Mouse (Mus musculus) ZHBTc4 (cell line): ENCODE measurements around the gene Nav2.

Experiments
- DNase-seq: peaks from one replicate; pipeline ENCODE4 v3.0.0-alpha.2; 2011; ENCODE audit warnings: low read depth, low spot score

The Nav2 gene

DNA sequence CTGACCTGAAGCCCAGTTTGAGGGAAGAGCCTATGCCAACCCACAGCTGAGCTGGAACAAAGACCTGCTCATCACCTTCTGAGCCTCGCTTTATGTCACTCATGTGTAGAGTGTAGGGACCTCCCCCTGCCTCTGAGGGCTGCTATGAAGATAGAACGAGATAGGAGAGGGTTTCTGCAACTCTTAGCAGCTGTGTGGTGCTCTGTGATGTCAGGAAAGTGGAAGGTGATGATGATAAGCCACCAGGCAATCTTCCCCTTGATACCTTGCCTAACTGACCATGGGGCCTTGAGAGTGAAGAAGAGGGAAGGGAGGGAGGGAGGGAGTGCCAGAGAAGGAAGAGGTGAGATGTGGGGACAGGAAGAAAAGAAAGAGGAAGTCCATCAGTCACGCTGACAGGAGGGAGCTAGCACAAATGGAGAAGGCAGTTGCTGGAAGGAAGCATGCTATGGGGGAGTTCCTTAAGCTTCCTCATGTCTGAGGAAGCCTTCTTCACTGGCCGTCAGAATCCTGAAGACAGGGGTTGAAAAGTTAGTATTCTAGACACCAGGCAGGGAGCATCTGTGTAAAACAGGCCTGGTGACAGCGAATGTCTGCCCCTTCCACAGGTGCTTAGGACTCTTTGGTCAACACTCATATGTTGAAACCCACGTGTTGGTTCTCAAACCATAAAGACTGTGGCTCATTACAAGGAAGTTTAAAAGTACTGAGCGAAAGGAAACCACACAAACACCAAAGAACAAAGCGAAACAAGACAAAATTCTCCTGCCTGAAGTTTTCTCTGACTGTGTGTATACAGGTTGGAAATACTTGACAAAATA, at the start of gene Nav2:
TSS of gene Nav2 (plus strand) at position 196 of the 821 bp plus-strand sequence.
- DNase-seq, result no peak

DNA sequence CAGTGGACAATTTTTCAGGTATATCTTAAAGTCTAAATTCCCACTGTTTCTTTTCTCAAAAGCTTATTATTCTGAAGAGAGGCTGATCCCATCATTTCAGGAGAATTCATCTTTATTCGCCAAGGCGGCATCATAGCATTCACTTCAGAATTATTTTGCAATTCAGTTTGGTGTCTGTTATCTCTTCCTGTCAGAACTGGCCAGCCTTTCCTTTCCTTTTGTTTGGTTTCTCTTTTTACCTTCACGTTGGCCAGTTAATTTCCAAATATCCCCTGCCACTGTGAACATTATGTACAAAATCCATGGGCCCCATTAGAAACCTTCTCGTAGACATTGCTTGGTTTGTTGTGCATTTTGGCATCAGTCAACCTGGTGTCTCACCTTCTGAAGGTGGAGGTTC, 49.2 kb upstream of the Nav2 start:
- DNase-seq, result no peak

DNA sequence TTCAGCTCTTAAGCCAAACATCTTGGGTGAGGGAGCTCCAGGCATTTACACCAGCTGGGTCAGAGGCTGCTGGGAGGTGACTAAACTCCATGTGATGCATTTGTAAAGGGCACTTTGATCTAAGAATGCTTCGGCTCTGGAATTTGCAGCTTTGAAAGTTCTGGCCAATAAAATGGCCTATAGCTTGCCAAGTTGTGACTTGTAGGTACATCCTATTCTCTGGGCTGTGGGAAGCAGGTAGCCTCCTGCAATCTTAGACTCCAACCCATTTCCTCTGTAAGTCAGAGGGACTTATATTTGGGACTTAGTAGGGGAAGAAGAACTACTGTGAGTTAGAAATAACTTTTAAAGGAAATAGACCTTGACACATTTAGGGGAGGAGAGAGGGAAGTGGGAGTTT, 47.6 kb upstream of the Nav2 start:
- peak; percentile 20 for DNase-seq

DNA sequence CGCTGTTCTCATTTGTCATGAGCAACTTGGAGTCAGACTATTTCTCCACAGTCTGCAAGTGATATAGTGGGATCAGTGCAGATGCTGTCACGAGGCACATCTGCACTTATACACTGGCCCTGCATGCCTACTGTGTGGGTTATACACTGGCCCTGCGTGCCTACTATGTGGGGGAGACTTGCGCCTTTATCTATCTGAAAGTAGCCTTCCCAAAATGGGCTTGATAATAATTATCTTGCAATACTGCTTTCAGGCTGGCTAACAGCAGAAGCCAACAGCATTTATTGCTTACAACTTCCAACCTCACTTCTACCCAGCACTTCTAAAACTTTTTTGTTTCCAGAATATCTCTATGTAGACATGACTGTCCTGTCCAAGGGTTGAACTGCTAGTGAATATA, 46.7 kb upstream of the Nav2 start:
- DNase-seq, result no peak

DNA sequence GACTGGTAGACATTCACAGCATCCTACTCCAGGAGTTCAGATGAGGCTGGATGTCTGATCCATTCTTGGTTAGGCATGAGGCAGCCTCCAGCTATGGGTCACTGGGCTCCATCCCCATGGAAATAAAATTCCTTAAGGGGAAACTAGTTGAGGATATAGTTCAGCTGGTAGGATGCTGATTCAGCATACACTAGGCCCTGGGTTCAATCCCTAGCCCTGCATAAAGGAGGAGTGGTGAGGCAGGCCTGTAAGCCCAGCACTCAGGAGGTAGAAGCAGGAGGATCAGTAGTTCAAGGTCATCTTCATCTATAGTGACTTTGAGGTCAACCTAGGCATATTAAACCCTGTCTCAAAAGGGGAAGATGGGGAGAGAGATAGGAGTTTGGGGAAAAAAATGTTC, 44.3 kb upstream of the Nav2 start:
- DNase-seq, result no peak

DNA sequence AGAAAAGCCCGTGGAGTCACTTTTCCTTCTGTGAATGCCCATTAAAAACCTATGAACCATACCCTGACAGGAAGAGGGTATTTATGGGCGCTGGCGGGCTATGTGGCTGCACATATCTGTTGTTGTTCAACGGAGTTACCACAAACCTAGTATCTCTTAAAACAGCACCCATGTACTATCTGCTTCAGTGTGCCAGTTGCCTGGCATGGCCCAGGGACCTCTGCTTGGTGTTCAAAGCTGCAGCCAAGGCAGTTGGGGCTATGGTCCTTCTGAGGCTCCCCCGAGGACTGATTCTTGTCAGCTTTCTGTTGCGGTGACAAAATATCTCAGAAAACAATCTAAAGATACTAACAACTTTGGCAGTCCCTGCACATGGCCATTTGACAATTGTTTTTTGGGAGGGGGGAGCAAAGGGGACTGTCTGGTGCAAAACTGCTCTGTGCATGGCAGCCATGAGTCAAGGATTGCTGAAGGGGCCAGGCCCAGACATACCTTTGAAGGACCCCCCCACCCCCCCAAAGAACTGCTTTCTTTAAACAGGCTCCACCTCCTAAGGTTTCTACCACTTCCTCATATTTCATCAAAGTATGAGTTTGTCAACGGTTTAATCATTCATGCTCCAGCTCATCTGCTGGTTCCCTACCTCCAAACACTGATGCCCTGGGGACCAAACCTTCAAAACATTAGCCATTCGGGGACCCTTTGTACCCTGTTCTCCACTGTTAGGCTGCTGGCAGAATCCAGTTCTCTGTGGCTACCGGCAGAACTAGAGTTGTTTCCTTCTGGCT, 43.7 kb upstream of the Nav2 start:
- no peak for DNase-seq

DNA sequence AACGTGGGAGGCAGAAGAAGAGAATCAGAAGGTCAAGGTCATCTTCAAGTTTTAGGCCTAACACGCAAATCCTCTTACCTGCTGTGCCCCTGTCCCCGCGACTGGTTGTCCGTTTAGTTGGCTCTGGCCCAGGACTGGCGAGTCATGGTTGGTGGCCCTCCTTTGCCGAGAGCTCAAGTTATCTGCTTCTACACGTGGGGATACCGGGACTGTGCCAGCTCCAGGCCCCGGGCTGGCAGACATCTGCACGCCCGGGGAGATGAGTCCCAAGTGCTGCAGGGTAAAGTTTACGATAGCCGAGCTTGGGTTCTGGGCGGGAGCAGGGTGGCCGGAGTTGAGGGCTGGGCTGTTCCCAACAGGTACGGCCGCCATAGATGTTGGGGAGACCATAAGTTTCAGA, 40.9 kb upstream of the Nav2 start:
- DNase-seq, result no peak

DNA sequence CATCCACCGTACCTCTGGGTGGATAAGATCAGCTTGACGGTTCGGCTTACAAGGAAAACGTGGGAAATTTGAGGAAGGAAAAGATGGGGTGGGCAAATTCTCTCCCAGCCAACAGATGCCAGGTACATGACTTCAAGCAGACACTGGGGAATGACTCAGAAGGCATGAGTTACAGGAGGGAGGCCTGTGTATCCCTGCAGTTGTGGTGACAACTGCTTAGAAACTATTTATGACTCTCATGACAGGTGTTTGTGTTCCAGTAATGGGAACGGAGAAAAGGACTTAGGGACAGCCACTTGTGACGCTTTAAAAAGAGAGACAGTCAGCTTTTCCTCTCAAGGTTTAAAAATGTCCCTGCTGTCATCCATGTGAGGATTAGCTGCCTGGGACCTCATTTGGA, 38.4 kb upstream of the Nav2 start:
- DNase-seq, result no peak

DNA sequence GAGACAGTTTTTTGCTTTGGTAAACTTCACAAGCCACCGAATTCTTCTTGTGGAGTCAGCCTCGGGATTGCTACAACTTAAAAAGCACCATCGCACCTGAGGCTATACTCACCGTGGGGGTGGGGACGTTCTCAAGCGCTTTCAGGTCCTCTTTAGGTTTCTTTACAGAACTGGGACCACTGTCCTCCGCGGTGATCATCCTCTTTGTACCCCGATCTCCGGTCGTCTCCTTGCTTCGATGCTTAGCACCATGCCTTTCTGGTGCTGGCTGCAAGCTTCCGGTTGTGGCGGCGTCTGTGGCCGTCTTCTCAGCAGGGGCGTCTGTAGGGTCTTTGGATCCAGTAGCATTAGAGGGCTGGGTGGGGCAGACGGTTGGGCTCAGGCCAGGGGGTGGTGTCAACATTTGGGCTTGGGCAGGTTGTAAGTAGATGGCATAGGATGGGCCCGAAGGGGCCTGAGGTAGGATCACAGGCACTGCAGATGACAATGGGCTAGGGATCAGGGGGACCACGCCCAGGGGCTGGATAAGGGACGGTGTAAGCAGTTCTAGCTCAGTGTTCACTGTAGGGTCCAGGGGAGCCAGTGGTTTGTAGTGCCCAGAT, 37.8 kb upstream of the Nav2 start:
- DNase-seq, result peak; percentile 19

DNA sequence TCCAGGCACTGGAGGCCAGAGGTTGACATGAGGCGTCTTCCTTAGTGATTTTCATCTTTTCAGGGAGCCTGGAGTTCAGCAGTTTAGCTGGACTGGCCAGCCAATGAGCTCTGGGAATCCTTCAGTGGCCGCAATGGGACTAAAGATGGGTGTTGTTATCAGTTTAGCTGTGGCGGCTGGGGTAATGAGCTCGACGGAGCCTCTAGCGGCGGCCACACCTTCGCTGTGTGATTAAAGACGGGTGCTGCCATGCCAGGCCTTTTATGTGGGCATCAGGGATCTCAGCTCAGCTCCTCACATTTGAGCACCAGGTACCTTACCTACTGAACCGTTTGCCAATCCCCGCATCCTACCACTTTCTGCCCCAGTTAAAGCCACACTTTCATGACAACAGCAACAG, 37.2 kb upstream of the Nav2 start:
- no peak for DNase-seq

DNA sequence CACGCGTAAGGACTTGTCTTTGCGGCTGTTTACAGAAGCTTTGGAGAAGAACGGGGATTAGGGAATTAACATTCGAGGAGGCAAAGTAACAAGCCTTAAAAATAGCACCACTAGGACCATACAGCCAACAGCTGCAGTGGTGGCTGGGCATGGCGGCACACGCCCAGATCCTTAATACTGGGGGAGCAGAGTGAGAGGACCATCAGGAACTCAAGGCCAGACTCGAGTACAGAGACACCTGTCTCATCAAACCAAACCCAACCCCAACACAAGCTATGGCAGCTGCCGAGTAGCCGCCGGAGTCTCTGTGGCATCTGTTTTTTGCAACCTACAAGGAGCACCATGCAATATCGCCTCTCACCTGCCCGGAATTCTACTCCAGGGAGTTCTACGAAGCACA, 33.4 kb upstream of the Nav2 start:
- no peak for DNase-seq

DNA sequence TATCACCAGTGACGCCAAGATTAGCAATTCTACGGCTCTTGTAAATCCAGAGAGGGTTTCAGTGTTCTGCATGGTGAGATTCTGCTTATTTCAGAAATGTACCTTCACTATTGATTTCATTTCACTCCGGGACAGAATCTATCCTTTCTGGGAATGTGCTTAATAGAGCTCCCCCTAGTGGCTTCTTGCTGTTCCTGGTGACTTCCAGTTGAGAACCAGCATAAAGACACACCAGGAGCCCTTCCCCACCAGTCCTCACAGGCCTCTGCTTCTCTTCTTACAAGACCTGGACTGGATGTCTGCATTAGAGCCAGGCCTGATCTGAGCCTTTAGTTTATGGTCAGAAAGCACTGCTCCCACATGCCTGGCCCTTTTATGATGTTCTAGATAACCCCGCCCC, 32.0 kb upstream of the Nav2 start:
- DNase-seq, result peak; percentile 81

DNA sequence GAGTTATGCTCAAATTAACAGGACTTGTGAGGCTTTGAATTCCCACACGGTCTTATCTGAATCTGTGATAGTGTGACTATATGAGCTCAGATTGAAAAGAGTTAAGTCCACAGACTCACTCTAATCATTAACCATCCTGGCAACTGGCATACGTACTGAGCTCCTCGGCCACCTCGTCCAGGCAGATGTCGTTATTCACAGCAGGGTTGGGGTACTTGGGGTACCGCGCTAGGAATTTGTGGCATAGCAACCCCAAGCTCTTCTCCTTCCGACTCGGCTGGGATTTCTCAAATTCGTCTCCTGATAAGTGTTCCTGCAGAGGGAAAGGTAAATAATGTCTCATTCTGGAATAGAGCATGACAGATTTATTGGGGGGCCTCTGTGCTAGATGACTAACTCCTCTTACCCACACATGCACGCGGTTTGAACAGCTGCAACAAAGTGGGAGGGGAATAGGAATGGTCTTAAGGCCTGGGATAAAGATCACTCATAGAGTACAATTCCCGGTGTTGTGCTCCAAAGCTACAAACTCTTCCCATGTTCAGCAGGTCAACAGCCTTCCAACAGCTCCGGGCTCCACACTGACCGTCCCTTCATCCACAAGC, 30.6 kb upstream of the Nav2 start:
- no peak for DNase-seq

DNA sequence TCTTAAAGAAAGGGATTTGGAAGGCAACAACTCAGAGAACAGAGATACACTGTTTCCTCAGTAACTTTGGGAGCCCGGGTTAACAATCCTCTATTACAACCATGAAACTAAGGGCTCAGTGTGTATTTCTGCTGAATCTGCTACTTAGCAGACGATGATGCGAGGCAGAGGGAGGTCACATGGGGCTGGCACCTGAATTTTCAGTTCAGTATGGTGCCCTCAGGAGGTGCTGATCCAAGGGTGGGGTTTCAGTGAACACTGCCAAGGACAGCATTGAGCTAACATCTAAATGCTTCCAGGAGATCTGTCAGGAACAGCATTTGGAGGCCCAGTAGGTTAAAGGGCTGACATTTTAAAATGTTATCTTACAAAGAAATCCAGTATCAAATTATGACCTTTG, 28.9 kb upstream of the Nav2 start:
- no peak for DNase-seq

DNA sequence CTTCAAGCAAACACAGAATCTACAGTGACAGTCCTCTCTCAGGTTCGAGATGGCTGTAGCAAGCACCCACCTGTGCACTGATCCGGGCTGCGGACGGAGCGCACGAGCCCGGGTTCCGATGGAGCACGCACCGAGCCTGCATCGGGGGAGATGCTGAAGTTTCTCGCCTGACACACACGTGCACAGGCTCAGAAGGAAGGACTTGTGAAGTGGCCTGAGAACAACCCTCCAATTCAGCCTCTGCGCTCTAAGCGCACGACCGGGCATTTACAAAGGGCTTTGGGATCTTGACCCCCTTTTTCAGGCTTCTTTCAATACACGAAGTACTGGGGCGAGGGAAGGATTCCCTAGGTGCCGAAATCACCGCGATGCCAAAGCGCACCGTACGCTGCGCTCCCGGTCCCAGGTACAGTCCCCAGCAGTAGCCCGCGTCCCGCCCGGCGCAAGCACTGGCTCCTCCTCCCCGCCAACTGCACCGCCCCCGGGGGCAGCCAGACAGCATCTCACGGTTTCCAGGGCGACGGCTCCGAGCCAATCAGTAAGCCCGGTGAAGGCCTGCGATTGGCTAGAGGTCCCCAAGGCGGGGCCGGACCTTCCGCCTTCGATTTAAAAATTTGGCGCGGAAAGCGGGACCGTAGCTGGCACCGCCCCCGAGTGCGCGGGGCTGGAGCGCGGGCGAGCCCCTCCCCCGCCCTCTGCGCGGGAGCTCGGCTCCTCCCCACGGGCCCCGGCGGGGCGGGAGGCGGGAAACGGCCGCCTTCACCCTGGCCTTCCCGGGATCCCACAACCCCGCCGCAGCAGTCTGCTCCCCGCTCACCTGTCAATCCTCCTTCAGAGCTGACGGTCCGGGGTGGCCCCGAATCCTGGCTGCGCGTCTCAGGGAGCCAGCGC, 27.7 kb upstream of the Nav2 start:
- peak; percentile 99 for DNase-seq

DNA sequence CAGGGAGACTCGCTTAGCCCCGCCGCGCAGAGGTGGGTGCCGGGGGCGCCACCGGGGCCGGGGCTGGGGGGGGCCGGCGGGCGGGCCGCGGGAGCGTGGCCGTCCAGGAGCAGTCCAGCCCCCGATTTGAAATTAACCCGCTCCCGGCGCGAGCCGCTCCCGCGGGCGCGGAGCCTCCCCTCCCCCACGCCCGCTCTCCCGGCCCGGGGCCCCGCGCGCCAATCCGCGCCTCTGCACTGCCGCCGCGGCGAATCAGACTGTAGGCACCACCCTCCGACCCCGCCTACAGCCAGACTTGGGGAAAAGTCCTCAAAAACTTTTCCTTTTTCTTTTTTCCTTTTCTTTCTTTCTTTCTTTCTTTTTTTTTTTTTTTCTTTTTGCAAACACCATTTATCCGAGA, 27.0 kb upstream of the Nav2 start, which contains the start of gene E2f8:
TSS of gene E2f8 (minus strand) at position 111 of the 400 bp plus-strand sequence.
- peak; percentile 82 for DNase-seq

DNA sequence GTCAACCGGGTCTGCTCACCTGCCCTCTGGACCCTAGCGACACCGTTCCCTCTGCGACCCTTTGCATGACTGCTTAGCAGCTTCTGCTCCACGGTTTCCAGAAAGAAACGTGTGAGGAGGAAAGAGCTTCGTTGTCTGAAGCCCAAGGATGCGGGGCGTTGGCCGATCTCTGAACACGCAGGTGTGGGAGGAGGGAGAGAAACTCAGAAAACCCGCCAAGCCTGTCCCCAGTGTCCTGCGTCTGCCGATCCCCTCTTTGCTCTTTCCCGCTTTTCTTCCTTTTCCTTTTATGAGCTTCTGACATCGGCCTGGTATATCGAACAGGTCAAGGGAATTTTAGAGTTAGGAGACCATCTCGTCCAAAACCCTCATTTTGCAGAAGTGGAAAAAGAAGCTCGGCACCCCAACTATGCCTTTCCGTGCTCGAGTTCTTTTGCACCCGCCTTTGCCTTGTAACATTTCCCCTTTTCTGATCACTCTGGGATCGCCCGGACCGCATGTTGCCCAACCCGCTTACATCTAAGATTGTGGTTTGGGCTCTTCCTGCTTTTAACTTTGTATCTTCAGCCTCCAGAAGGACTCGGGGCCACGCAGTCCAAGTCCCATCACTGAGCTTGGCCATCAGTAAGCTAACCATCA, 26.4 kb upstream of the Nav2 start:
- peak; percentile 50 for DNase-seq

DNA sequence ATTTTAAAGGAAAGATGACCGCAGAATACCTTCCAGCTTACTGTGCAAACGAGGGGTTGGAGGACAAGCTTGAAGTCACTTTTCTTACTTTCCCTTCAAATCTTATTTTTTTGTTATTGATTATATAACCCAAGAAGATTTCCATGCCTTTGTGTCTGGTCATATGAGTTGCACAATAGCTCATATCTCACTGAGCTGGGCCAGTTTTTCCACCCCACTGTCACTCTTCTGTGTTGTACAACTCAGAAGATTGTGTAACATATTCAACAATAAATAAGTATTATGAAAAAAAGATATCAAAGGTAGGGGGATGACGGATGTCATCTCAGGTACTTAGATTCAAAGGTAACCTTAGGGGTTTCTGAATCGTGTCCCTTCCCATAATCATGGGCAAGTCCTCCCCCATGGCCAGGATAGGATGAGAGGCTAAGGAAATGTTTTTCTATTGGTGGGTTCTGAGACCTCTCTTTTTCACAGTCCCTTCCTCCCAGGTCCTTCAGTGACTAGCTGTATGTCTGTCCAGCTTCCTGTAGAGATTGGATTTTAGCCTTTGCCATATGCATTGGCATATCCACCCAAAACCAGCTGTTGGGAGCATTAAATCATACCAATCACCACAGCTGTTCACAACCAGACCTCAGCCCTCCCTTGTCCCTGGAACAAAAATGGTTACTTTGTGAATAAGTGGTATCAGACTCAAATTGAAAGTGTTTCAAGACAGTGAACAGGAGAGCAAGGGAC, 24.8 kb upstream of the Nav2 start:
- DNase-seq, result no peak

DNA sequence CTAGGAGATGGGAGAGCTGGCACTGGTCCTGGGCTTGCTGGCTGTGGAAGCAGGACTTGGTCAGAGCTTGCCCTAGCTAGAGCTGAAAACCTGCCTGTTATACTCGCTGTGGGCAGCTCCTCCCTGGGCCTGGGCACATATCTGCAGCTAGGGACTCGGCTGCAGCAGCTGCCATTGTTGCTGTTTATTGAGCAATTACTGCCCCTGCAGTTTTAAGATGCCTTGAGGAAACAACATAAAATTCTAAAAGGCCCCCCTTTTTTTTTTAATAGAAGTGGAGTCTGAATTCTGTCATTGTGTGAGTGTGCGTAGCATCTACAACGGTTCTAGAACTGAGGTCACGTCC, 24.3 kb upstream of the Nav2 start:
- DNase-seq, result no peak

DNA sequence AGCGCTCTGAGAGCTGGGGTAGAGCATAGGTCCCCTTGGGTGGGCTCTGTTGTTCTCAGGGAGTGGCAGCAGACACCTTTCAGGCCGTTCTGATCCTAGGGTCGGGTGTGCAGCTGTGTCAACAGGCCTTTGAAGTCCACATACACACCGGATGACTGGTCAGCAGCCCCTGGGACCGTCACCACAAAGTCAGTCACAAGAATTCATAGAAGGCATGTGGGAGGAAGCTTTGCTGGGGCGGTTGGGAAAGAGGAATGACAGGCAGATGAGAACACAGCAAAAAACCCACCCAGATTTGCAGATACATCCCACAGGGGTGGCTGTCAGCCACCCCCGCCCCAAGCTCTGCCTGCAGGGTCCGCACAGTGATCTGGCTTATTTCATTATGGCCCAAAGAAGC, 20.5 kb upstream of the Nav2 start:
- DNase-seq, result no peak
